In the genomic region with DNA sequence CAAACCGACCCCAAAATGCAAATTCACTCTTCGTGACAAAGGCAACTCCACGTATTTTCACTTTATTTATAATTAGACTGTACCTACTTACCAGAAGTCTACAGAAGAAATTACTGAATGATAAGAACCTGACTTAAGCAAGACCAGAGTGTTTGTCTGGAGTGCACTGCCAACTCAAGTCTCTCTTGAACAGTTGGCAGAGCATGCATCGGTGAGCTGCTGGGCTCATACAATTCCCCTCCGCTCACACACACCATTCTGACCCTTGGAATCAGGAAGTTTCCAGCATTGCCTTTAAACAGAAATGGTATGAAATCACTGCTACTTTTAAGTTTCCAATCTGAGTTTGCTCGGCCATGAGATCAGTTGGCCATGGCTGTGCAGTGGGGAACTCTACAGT, we compare ENCODE assay signal across 19 mouse cellular contexts.
"Had no signal": no experiment of that assay in that cellular context is flagged by ENCODE, and none has a peak within 500 bp of the region (broad histone marks: within the 10 kb centered on the region; RNA-seq: fewer than 3 reads in every experiment).

No protein-coding gene starts in this region.

- H3K4me2 ChIP-seq: limb, embryonic 12.5 days; limb, embryonic 15.5 days; liver, embryonic 11.5 days; midbrain, embryonic 13.5 days; neural tube, embryonic 13.5 days had no signal

- DNase-seq: left cerebral cortex, postnatal 4 days; liver, postnatal 0 days; retina, postnatal 1 day; right cerebral cortex, postnatal 4 days; thymus, adult 2 months; thymus, postnatal 14 days; thymus, postnatal 4 days had no signal

- H3K4me1 ChIP-seq: limb, embryonic 12.5 days had no signal

- H3K9me3 ChIP-seq: limb, embryonic 12.5 days; limb, embryonic 15.5 days; midbrain, embryonic 13.5 days; neural tube, embryonic 13.5 days had no signal

- ATAC-seq: intestine, postnatal 0 days; liver, postnatal 0 days; midbrain, embryonic 13.5 days; midbrain, embryonic 16.5 days had no signal

- H3K9ac ChIP-seq: limb, embryonic 12.5 days; limb, embryonic 15.5 days; liver, embryonic 14.5 days; liver, postnatal 0 days; midbrain, embryonic 13.5 days; neural tube, embryonic 13.5 days had no signal

- H3K27me3 ChIP-seq: limb, embryonic 12.5 days; limb, embryonic 15.5 days; midbrain, embryonic 13.5 days; neural tube, embryonic 13.5 days had no signal

- H3K36me3 ChIP-seq: limb, embryonic 12.5 days; limb, embryonic 15.5 days; midbrain, embryonic 13.5 days had no signal

- H3K4me3 ChIP-seq: limb, embryonic 12.5 days; limb, embryonic 15.5 days; midbrain, embryonic 13.5 days; myocyte; neural tube, embryonic 13.5 days had no signal

- H3K27ac ChIP-seq: kidney, postnatal 0 days; limb, embryonic 12.5 days; limb, embryonic 15.5 days; liver, embryonic 14.5 days; macrophage; midbrain, embryonic 13.5 days; neural tube, embryonic 13.5 days; stomach, postnatal 0 days had no signal
